Mouse (Mus musculus) small intestine, adult 2 months (tissue): Measurements from ENCODE around the gene Lin7a. TPM values are rescaled to one million over a fixed set of nuclear protein-coding genes. Genes with fewer than 3 reads are reported as not detected.

Experiments
- H3K27ac ChIP-seq: fragments of 200-500 bp; 2 replicates; pipeline ENCODE4 v1.5.1; 2012; ENCODE audit warnings: low read depth, low read length, control low read depth, inconsistent platforms; ENCODE audit not compliant: insufficient read depth
- H3K27me3 ChIP-seq: fragments of 200-500 bp; 2 replicates; pipeline ENCODE4 v1.6.1; 2012; ENCODE audit warnings: mild to moderate bottlenecking, moderate library complexity, low read length, inconsistent platforms; ENCODE audit not compliant: control insufficient read depth, insufficient read depth
- H3K36me3 ChIP-seq: fragments of 200-500 bp; 2 replicates; pipeline ENCODE4 v1.6.1; 2012; ENCODE audit warnings: mild to moderate bottlenecking, low read length, control low read depth, inconsistent platforms; ENCODE audit not compliant: control insufficient read depth, insufficient read depth
- H3K4me1 ChIP-seq: fragments of 200-500 bp; 2 replicates; pipeline ENCODE4 v1.6.1; 2012; ENCODE audit warnings: low read length, inconsistent platforms, mixed read lengths; ENCODE audit not compliant: control insufficient read depth, insufficient read depth, insufficient read length
- H3K4me3 ChIP-seq: fragments of 200-500 bp; 2 replicates; pipeline ENCODE4 v1.5.1; 2012; ENCODE audit warnings: low read depth, mild to moderate bottlenecking, control low read depth, inconsistent platforms, low read length, moderate library complexity
- CTCF ChIP-seq: fragments of 200-500 bp; IDR thresholded peaks from 2 replicates; pipeline ENCODE4 v1.5.1; 2012; ENCODE audit warnings: low read depth, mild to moderate bottlenecking, control low read depth, inconsistent platforms, low read length, moderate library complexity, mixed read lengths; ENCODE audit not compliant: insufficient replicate concordance, insufficient read length; ENCODE audit errors: extremely low read depth
- POLR2A ChIP-seq: fragments of 200-500 bp; IDR thresholded peaks from 2 replicates; pipeline ENCODE4 v1.6.1; 2012; ENCODE audit warnings: low read depth, mild to moderate bottlenecking, control low read depth, inconsistent platforms, low read length, moderate library complexity
- WGBS: fragments of 180-500 bp; shearing (Covaris S2); methylation state at CpG from one replicate; pipeline ENCODE4 v1.1.7; 2018; 5-methylcytosine and 5-hydroxymethylcytosine counted together
- polyA plus RNA-seq: library from polyadenylated mRNA; depleted of rRNA; stranded (reverse); fragments of >200 nt; gene quantifications from 2 replicates; pipeline ENCODE4 v1.2.3, GENCODE M21; 2012

Lin7a gene
- polyA plus RNA-seq, 1 experiment = 0.20 TPM

- TF ChIP-seq CTCF = no peak
- no peak for TF ChIP-seq POLR2A
- Histone ChIP-seq H3K4me1 (no peaks in the 10 kb centered on the region; the same call in 1 of the 2 replicates), H3K36me3 (no peaks in the 10 kb centered on the region), H3K27me3 (no peaks in the 10 kb centered on the region), H3K4me3 (no peak overlapping the region), H3K27ac (no peak overlapping the region)
Observed at GRCm38 (mm10) chr10:107315251-107315650, 43.8 kb downstream of the Lin7a start.

GRCm38 (mm10) chr10:107315681-107316080, 44.2 kb downstream of the Lin7a start:
- H3K36me3 ChIP-seq = no peaks in the 10 kb centered on the region
- H3K4me3 ChIP-seq = no peak overlapping the region
- TF ChIP-seq CTCF (no peak), POLR2A (no peak)
- 44% methylated on average over 5 of the region's 5 CpGs for WGBS
- no peaks in the 10 kb centered on the region; the same call in 1 of the 2 replicates for H3K4me1 ChIP-seq
- H3K27ac ChIP-seq = no peak overlapping the region
- no peaks in the 10 kb centered on the region for H3K27me3 ChIP-seq

GRCm38 (mm10) chr10:107316100-107316499, 44.6 kb downstream of the Lin7a start:
- TF ChIP-seq POLR2A (no peak), CTCF (no peak)
- no peaks in the 10 kb centered on the region for H3K36me3 ChIP-seq

GRCm38 (mm10) chr10:107319648-107320047, 48.2 kb downstream of the Lin7a start:
- WGBS = 82% methylated on average over 2 of the region's 2 CpGs
- Histone ChIP-seq H3K27ac (no peak overlapping the region), H3K4me3 (no peak overlapping the region), H3K36me3 (no peaks in the 10 kb centered on the region), H3K27me3 (no peaks in the 10 kb centered on the region), H3K4me1 (no peaks in the 10 kb centered on the region; the same call in 1 of the 2 replicates)
- TF ChIP-seq CTCF (no peak), POLR2A (no peak)

More at GRCm38 (mm10) chr10:107316100-107316499, 44.6 kb downstream of the Lin7a start:
- Histone ChIP-seq H3K4me1 (no peaks in the 10 kb centered on the region; the same call in 1 of the 2 replicates), H3K27ac (no peak overlapping the region), H3K27me3 (no peaks in the 10 kb centered on the region), H3K4me3 (no peak overlapping the region)
- WGBS = 28% methylated on average over 2 of the region's 2 CpGs

- TF ChIP-seq CTCF (no peak), POLR2A (no peak)
- WGBS = 94% methylated on average over 7 of the region's 7 CpGs
Observed at GRCm38 (mm10) chr10:107323865-107324264, 52.4 kb downstream of the Lin7a start.

GRCm38 (mm10) chr10:107325558-107325957, 54.1 kb downstream of the Lin7a start:
- Histone ChIP-seq H3K4me1 (no peaks in the 10 kb centered on the region), H3K27me3 (no peaks in the 10 kb centered on the region), H3K36me3 (no peaks in the 10 kb centered on the region), H3K4me3 (no peak overlapping the region), H3K27ac (peak overlapping the region; percentile 41; the same call in 1 of the 2 replicates)
- 62% methylated on average over 5 of the region's 5 CpGs for WGBS
- TF ChIP-seq CTCF (no peak), POLR2A (no peak)

More at GRCm38 (mm10) chr10:107323865-107324264, 52.4 kb downstream of the Lin7a start:
- Histone ChIP-seq H3K36me3 (no peaks in the 10 kb centered on the region), H3K27ac (no peak overlapping the region), H3K4me3 (no peak overlapping the region), H3K4me1 (no peaks in the 10 kb centered on the region), H3K27me3 (no peaks in the 10 kb centered on the region)

GRCm38 (mm10) chr10:107339524-107339923, 68.0 kb downstream of the Lin7a start:
- Histone ChIP-seq H3K36me3 (no peaks in the 10 kb centered on the region), H3K27ac (no peak overlapping the region), H3K4me1 (no peaks in the 10 kb centered on the region), H3K27me3 (no peaks in the 10 kb centered on the region), H3K4me3 (no peak overlapping the region)
- TF ChIP-seq POLR2A = no peak
- TF ChIP-seq CTCF = no peak
- 92% methylated on average over 3 of the region's 3 CpGs for WGBS
